Mouse (Mus musculus): ENCODE measurements around the gene Eif4e. TPM values are rescaled to one million over a fixed set of nuclear protein-coding genes. Genes with fewer than 3 reads are reported as not detected.

Gene Eif4e
- total and polyA plus RNA-seq, 3 experiments = 83.5 to 490 (median 363) TPM

DNA sequence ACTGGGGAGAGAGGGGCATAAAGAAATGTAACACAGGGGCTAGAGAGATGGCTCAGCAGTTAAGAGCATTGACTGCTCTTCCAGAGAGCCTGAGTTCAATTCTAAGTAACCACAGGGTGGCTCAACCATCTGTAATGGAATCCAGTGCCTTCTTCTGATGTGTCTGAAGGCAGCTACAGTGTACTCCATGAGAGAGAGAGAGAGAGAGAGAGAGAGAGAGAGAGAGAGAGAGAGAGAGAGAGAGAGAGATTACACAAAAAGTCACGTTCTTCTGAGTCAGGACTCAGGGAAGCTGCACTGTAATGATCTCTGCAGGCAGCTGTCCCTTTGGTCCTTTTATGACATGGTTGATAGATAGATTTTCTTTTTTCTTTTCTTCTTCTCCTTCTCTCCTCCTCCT, 31.4 kb upstream of the Eif4e start:
- peaks cover 7 to 12% of the 10 kb centered on the region in 2 experiments; a peak in 3 of 4 replicates for H3K4me1 ChIP-seq (ENCODE audit: control insufficient read depth in 1 of 2, insufficient read depth in 2 of 2, low read length in 2 of 2)
- peak; percentile 67 for DNase-seq (ENCODE audit: low read depth, low spot score)
- H3K27me3 ChIP-seq (ENCODE audit: control insufficient read depth in 1 of 2, insufficient read depth in 2 of 2, low read length in 2 of 2) = no peaks in the 10 kb centered on the region
- no peaks in the 10 kb centered on the region; the same call in 1 of the 2 replicates for H3K79me2 ChIP-seq (ENCODE audit: control insufficient read depth, insufficient read depth, low read length, poor library complexity)
- H3K9ac ChIP-seq (ENCODE audit: control insufficient read depth, low read depth, low read length, poor library complexity, severe bottlenecking) = peak overlapping the region; percentile 60
- peak overlapping the region; percentile 2 to 40 for H3K4me3 ChIP-seq (ENCODE audit: control insufficient read depth in 1 of 2, insufficient read depth in 1 of 2, low read depth in 2 of 2, low read length in 2 of 2)
- peaks cover 0 to 16% of the 10 kb centered on the region in 2 experiments; a peak in 2 of 4 replicates for H3K36me3 ChIP-seq (ENCODE audit: control insufficient read depth in 1 of 2, insufficient read depth in 2 of 2, low read length in 2 of 2)
- H3K9me3 ChIP-seq (replicated peaks; ENCODE audit: insufficient read depth, low read length) = no peaks in the 10 kb centered on the region
- no peak for TF ChIP-seq GABPA (IDR thresholded peaks at IDR 0.05; ENCODE audit: low read depth, low read length)
- TF ChIP-seq ETS1 (IDR thresholded peaks at IDR 0.05; ENCODE audit: low read depth, low read length) = peak; percentile 57; the same call in 1 of the 2 replicates
- peak; percentile 43; the same call in 1 of the 2 replicates for TF ChIP-seq MAX (IDR thresholded peaks at IDR 0.05; ENCODE audit: low read length)
- TF ChIP-seq SMC3 (IDR thresholded peaks at IDR 0.05; ENCODE audit: low read depth, low read length) = no peak
- no peak for TF ChIP-seq CTCF (IDR thresholded peaks at IDR 0.05 in 2 of 3, conservative IDR thresholded peaks at IDR 0.05 in 1 of 3; ENCODE audit: control insufficient read depth in 1 of 3, insufficient read depth in 1 of 3, low read depth in 2 of 3, low read length in 3 of 3, poor library complexity in 1 of 3, severe bottlenecking in 1 of 3)
- 0 out of 2 replicates have a peak, but pooled peaks have one; percentile 5 for TF ChIP-seq ZNF384 (IDR thresholded peaks at IDR 0.05; ENCODE audit: low read depth, low read length)
- no peak for TF ChIP-seq NRF1 (IDR thresholded peaks at IDR 0.05; ENCODE audit: insufficient read depth, low read depth, low read length, poor library complexity, severe bottlenecking)
- no peak for TF ChIP-seq ZC3H11A (IDR thresholded peaks at IDR 0.05; ENCODE audit: low read depth, low read length)
- TF ChIP-seq SIN3A (IDR thresholded peaks at IDR 0.05; ENCODE audit: low read length) = no peak
- 0 out of 2 replicates have a peak, but pooled peaks have one; percentile 26 for TF ChIP-seq TBP (IDR thresholded peaks at IDR 0.05; ENCODE audit: low read depth, low read length)
- peak; percentile 70; the same call in 1 of the 2 replicates for TF ChIP-seq MXI1 (IDR thresholded peaks at IDR 0.05; ENCODE audit: low read depth, low read length)
- peak; percentile 93 for TF ChIP-seq BHLHE40 (IDR thresholded peaks at IDR 0.05; ENCODE audit: borderline replicate concordance, low read depth, low read length)
- TF ChIP-seq TCF12 (IDR thresholded peaks at IDR 0.05; ENCODE audit: low read depth, low read length) = no peak
- peak; percentile 99 for TF ChIP-seq JUND (IDR thresholded peaks at IDR 0.05; ENCODE audit: low read depth, low read length)
- TF ChIP-seq NELFE (IDR thresholded peaks at IDR 0.05; ENCODE audit: low read depth, low read length) = no peak
- TF ChIP-seq CHD1 (IDR thresholded peaks at IDR 0.05; ENCODE audit: low read depth, low read length) = no peak
- 0 out of 2 replicates have a peak, but pooled peaks have one; percentile 10 for TF ChIP-seq RCOR1 (IDR thresholded peaks at IDR 0.05; ENCODE audit: low read depth, low read length)
- TF ChIP-seq EP300 (IDR thresholded peaks at IDR 0.05; ENCODE audit: low read depth in 1 of 2, low read length in 2 of 2) = 0 out of 4 replicates have a peak, but pooled peaks of 1 of the 2 experiments have one; percentile 18
- TF ChIP-seq TAL1 (IDR thresholded peaks at IDR 0.05; ENCODE audit: low read length) = no peak
- peak overlapping the region; percentile 92 for H3K27ac ChIP-seq (ENCODE audit: control insufficient read depth, low read depth, low read length)
